Mouse (Mus musculus) ZHBTc4 (cell line): ENCODE measurements around the gene Zfp13.

Experiments
- DNase-seq: peaks from one replicate; pipeline ENCODE4 v3.0.0-alpha.2; 2011; ENCODE audit warnings: low read depth, low spot score

The Zfp13 gene

GRCm38 (mm10) chr17:23550188-23550791 lies 49.0 kb downstream of the Zfp13 start:
- peak; percentile 91 for DNase-seq

DNA sequence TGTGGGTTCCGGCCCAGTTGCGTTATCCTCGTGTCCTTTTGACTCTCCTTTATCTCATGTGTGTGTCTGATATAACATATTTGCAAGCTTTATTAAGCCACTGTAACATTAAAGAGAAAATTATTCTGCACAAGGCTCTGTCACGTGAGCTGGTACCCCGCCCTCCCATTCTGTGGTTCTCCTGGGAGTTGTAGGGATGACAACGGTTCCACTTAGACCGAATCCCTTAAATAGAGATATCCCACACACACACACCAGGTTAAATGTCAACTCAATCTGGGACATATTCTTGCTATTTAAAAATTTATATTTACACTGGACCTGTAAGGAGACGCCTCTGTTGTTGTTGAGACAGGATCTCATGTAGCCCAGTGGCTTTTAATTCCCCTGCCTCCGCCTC lies 49.8 kb downstream of the Zfp13 start:
- no peak for DNase-seq

DNA sequence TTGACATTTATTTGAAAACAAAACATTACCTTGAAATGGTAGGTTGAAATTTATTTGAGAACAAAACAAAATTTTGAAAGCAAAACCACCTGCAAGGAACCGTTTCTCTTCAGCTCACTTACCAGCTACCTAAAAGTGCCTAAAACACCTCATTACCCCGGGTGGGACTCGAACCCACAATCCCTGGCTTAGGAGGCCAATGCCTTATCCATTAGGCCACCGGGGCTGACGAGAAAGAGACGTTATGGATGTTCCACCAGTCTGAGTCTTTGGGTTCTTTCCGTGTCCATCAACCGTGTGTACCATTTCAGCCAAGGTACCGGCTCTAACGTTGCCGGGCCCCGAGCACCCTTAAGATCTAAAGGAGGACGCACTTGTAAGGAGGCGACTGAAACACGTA lies 50.7 kb downstream of the Zfp13 start:
- DNase-seq = peak; percentile 95

DNA sequence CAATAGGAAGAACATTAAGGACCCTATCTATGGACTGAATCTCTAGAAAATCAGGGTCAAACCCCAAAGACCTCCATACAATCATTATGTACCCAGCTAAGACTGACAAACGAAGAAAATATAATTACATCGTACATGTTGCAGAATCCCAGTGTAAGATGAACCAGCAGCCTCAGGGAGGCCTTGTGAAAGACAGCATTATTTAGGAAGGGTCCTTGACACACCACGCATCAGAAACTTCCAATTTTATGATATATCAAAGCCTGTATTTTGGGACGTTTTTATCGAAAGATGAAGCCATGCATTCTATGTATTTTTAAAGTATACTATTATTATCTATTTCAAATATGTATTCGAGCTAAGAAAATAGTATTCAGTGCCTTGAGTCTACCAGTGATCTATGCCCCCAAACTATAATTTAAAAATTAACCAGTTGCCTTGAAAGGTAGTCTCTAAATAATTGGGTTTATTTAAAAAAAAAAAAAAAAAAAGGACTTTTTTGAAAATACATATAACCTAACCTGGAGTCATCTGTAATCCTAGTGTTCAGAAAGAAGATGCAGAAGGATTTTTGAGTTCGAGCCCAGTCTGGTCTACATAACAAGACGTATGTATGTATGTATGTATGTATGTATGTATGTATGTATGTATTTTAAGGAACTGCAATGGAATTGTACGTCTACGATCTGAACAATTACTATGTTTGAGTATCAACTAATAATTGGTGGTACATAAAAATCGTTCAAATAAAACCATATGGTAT lies 51.4 kb downstream of the Zfp13 start:
- DNase-seq = no peak

GRCm38 (mm10) chr17:23546702-23547505 lies 52.4 kb downstream of the Zfp13 start:
- peak; percentile 93 for DNase-seq

GRCm38 (mm10) chr17:23546333-23546701 lies 53.0 kb downstream of the Zfp13 start:
- DNase-seq = peak; percentile 93

DNA sequence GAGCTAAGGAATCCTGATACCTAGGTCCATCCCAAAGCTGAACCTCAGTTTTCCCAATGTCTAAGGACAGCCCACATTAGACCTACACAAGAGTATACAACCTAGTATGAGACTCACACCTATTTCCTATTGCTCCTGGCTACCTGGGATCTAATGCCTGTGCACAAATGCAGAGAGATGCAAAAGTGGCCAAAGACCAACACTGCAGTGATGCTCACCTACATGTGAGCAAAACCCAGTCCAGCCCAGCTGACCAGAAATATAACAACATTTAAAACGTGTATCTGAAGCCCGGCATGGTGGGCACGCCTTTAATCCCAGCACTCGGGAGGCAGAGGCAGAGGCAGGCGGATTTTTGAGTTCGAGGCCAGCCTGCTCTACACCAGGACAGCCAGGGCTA lies 53.4 kb downstream of the Zfp13 start:
- no peak for DNase-seq

- no peak for DNase-seq
Measured at GRCm38 (mm10) chr17:23544766-23545165, 54.5 kb downstream of the Zfp13 start.

DNA sequence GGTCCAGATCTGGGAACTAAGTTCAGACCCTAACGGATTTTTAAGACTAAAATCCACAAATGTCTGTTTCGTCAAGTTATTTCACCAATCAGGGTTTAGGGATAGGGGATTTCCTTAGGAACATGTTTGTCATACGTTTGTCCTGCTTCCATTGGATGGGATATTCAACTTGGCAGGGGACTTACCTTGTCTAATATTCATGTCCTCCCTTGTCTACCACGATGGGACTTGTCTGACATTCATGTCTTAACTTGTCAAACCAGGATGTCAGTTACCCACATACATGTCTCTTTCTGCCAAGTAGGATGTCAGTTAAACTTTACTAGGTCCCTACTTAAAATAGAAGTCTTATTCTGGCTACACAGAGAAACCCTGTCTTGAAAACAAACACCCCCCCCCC lies 55.3 kb downstream of the Zfp13 start:
- no peak for DNase-seq

DNA sequence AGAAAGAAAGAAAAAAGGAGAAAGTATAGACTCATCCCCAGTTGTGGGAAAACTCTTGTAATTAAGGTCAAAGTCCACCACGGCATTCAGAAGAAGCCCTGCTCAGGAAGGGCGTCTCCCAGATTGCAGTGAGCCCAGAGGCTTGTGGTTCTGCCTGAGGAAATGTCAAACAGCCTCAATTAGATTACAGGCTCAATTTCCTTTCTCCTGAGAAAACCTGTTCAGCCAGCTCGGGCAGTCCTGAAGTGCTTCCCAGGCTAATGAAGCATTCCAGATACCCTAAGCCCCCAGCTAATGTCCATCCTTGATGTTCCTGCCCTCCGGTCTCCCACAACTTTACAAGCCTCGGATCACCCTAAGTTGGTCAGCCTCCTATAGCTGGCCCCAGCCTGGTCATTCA lies 56.0 kb downstream of the Zfp13 start:
- DNase-seq = peak; percentile 51

- no peak for DNase-seq
Measured at GRCm38 (mm10) chr17:23542835-23543234, 56.5 kb downstream of the Zfp13 start.

DNA sequence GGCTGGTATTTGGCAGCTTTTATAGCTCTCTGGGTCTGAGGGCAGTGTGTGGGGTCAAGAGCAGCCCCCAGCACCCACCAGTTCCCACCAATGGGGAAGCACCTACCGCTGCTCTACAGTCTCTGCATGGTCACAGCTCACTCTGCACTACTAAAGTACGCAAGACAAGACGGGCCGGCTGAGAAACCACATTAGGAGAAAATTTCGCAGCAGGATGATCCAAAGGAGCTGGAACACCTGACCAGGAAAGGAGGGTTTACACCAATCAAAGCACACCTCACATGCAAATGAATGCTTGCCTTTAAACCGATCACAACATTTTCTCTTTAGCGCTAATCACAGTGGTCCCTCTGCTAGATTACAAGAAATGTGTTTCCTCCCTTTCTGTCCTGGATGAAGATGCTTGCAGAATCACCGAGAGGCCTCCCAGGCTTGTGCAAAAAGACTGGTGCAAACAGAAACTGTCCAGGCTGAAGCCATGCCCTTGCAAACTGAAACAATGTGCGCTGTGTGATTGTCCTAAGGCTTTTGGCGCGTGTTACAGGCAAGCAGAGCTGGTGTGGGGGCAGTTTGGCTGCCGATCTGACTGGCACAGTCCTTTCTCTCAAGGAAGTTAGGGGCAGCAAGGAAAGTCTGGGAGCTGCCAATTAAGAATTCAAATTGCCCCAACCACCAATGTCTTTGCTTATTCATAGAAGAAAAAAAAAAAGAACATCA lies 57.1 kb downstream of the Zfp13 start:
- DNase-seq = peak; percentile 73

DNA sequence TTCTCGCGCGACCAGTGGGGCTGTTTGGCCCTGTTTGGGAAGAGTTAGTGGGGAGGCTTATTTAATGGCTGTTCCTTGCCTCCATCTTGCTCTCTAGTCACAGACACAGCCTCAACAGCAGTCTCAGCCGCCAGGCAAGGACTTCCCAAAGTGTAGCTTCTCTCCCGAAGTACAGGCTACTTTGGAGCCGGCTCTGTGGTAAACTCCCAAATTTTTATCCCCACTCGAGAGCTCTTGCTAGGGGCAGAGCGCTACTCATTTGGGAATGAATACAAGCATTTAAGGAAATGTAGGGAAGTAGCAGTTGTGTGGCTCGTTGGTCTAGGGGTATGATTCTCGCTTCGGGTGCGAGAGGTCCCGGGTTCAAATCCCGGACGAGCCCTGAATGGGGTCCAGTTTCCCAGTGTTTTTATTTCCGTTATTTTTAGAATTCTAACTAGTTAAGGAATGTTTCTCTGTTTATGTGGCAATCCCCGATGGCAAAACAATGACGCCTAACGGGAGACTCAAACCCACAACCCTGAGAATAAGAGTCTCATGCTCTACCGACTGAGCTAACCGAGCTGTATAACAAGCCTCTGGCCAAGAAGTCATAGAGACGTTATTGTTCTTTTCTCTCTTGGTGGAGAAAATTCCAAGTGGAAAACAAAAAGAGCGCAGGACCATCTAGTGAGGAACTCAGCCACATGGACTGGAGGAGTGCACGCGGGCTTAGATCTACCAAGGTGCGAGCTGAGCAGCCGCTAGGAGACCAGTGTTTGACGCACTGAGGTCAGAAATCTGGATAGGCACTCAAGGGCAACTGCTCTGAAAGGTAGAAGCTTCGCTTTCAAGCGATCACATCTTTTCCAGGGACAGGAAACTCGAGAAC lies 58.4 kb downstream of the Zfp13 start:
- peak; percentile 85 for DNase-seq

GRCm38 (mm10) chr17:23540106-23540505 lies 59.2 kb downstream of the Zfp13 start:
- DNase-seq = no peak

DNA sequence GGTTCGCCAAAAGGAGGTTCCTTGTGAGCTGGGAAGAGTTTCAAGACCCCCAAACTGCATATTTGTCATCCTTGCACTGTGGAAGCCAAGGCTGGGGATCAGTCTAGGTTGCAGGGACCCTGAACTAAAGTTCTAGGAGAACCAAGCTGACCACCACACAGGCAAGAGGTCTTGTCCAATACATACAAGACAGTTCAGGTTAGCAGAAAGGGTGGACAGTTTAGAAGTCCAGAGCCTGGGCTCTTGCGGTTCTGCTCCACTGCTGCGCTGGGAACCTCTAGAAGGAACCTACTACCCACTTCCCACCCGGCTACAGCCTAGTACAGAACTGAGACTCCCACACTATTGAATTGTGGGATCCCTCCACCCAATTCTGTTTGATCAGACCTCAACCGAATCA lies 59.7 kb downstream of the Zfp13 start:
- no peak for DNase-seq

DNA sequence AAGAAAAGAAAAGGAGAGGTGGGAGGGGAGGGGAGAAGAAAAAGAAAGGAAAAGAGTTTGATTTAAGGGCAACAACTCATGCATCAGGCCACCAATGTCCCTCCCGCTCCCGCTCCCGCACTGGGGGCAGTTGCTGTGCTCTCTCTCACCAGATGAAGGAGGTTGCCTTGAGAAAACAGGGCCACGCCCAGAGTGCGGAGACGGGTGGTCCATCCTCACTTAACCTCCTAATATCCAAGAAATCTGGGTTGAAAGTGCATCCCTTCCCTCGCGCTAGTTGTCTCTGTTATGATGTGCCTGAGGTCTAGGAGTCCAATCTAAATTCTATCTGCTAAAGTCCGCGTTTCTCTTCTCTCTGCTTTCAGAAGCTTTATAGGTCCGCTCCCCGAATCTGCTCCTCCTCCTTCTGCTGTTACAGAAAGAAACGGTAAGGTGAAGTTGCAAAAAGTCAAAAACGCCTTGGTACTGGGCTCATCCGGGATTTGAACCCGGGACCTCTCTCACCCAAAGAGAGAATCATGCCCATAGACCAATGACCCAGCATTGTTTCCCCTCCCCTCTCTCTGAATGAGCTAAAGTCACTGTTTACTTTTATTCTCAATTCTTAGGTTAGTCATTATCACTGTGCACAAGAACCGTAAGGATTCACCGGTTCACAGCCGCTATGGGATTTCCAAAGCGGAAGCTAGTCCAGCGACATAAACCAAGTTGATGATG lies 60.8 kb downstream of the Zfp13 start:
- DNase-seq = peak; percentile 66

DNA sequence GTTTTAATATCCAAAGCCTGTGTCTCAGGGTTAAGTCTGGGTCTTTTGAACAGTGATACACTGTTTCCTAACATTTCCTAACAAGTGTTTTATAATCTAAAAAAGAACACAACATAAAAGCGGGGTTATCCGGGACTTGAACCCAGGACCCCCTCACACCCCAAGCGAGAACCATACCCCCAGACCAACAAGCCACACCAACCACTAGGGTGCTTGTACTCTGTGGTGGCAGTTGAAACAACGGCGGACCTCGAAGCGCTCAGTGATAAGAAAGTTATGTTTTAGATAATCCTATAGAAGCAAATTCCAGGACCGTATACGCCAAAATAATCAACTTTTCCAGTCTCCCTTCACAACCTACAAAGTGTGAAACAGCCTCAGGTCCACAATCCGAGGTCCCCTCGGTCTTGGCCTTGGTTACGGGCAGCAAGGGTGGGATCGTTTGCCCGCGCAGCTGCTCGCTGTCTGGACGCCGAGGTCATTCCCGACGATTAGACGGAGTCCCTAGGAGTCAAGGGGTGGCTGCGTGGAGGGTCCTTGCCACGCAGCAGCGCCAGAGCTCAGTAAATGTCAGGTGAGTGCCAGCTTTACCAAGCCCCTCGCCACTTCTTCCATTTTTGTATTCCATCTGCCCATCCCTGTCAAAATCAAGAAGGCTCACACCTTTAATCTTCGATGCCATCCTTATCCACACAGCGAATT lies 61.6 kb downstream of the Zfp13 start:
- DNase-seq = no peak

- peak; percentile 48 for DNase-seq
Measured at GRCm38 (mm10) chr17:23535046-23535788, 64.1 kb downstream of the Zfp13 start.
